Mouse (Mus musculus) testis, postnatal 14 days (tissue): ENCODE results near the gene Srgap2.
"Not testable (repeated sequence)": the region's sequence is repeated elsewhere in the genome, so short reads cannot be mapped to it uniquely, and the experiment has no call there.

Source experiments
- DNase-seq: peaks from one replicate; pipeline ENCODE4 v3.0.0; 2021; ENCODE audit warnings: low spot score

The Srgap2 gene

GRCm38 (mm10) chr1:131527281-131528080 is at the start of gene Srgap2, which contains the start of gene Fam72a:
Gene Srgap2 (minus strand): TSS chr1:131527352.
Gene Fam72a (plus strand): TSS chr1:131527903.
- DNase-seq, result peak; percentile 99

DNA sequence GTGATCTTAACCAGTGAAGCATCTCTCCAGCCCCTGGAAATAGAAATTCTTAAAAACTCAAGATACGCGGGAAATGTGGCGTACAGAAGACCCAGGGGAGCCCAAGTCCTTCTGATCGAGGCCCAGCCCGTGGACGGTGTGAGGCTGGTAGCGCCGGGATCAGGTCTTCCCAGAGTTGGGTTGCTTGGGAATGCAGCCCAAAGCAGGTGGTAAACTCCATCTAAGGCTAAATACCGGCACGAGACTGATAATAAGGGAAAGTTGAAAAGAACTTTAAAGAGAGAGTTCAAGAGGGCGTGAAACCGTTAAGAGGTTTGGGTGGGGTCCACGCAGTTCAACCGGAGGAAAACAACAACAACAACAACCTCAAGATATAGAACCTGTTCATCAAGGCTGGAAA is 46.6 kb upstream of the Srgap2 start:
- DNase-seq, result no peak

DNA sequence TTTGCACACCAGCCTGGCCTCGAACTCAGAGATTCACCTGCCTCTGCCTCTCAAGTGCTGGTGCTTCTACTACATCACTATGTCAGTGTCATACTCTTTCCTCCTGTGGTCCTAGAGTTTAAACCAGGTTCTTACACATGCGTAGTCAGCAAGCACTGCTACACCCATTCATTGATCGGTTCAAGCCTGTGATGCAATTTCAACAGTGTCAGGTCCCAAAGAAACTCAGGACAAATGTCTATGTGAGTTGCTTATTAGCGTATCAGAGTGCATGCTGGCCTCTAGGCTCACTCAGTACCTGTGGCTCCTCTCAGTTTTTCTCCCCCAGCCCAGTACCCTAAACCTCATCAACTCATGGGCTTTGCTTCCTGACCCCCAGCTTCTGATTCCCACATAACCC is 43.2 kb upstream of the Srgap2 start:
- DNase-seq, result no peak

DNA sequence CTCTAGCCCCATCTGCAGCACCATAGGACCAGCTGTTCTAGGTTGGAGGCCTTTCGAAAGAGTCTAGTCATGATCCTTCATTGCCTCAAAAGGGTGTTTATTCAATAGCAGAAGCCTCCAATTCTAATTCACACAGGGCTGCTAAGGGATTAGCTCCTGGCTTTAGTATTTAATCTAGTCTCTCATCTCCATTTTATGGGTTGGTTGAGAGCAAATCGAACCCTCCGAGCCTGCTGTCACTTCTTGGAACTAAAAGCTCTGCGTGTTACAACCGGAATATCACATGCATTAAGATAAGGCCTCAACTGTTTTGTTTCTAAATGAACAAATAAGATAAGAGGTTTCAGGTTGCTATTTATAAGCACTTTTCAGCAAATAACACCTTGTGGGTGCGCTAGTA is 42.6 kb upstream of the Srgap2 start:
- DNase-seq, result no peak

- not testable (repeated sequence) for DNase-seq
These were observed 38.9 kb upstream of the Srgap2 start for GRCm38 (mm10) chr1:131566056-131566455.

DNA sequence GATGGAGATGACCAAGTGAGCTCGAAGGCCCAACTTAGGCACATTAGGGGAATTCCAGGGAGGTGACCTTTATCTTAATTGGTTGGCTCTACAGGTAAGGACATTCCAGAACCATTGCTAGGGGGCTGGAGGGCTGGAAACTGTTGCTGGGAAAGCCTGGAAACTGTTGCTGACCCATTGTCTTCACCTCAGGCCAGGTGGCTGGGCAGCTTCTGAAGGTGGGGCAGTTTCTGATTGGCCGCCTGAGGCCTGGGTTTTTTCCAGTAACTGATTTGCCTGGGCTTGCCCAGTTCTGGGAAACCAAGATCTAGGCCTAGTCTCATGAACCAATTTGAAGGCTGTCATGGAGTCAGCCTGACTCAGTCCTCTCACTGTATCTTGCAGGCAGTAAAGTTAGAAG is 34.9 kb upstream of the Srgap2 start:
- no peak for DNase-seq

DNA sequence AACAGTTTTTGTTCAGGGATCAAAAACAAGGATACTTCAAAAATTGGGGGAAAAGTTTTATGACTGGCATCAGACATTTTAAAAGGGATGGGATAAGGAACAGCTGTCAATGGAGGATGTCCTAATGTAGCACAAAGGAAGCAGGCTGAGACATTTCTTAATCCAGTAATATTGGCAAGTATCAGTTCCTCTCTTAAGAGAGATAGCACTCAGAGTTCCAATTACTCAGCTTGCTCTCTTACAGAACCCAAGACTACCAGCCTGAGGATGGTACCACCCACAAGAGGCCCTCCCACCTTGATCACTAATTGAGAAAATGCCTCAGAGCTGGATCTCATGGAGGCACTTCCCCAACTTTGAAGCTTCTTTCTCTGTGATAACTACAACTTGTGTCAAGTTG is 33.3 kb upstream of the Srgap2 start:
- DNase-seq, result no peak

- DNase-seq, result peak; percentile 45
These were observed 28.1 kb upstream of the Srgap2 start for GRCm38 (mm10) chr1:131555042-131555812.

DNA sequence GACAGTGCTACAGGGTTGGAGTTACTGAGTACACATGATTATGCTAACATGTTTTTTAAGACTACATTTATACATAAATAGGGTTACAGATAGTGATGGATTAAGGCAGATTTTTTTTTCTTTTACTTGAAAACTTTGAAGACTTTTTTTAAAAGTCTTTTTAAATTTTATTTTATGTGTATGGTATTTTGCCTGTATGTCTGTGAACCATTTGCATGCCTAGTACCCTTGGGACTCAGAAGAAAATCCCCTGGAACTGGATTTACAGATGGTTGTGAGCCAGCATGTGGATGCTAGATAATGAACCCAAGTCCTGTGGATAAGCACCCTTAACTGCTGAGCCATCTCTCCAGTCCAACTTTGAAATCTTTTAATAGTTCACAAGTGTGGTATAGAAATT is 26.3 kb upstream of the Srgap2 start:
- no peak for DNase-seq

DNA sequence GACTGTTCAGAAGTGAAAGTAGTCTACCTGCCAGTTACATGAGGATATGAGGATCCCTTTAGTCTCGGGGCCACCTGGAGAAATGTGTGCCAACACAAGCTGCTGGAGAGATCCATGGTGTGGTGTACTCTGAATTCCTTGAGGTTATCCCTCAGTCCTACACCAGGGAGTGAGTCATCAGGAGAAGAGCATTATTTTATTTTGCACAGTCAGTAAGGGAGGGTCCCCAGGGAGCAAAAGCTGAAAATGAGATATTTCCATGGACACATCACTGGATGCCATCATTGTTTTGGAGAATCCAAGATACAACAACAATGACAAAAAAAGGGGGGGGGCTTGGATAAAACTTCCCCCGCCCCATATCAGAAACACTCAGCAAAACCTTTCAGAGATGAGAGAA is 24.8 kb upstream of the Srgap2 start:
- DNase-seq, result no peak

- DNase-seq, result no peak
These were observed 21.6 kb upstream of the Srgap2 start for GRCm38 (mm10) chr1:131548494-131549365.

DNA sequence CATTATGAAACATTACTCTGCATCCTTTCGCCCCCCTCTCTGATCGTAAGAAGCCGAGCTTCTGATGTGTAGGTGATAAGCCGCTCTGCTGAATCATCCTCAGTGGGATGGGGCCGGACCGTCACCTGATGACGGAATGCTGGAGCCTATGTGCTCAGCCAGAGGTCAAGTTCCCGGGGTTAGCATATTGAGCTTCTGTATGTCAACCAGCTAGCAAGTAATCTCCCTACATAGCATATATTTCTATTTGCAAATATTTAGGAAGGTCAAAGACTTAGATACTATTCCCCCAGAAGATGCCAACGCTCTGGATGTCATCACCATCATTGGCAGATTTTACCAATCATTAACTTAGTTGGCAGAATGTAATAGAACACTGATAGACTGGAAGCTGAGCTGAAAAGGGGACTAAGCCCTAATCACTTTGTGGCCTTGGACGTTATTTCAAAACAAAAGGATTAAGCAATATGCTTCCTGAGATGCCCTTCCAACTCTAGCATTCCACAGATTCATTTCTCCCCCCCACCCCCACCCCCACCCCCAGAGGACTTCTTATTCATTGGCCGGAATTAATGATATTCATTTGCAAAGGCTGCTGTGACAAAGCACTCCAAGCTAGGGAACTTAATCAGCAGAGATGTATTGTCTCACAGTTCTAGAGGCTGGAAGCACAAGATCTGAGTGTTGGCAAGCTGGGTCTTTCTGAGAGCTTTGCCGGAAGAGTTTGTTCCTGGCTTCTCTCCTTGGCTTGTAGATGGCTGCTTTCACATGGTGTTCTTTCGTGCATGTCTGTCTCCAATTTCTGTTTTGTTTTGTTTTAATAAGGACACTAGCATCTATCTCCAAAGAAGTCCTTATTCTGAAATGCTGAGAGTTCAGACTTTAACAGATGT is 19.9 kb upstream of the Srgap2 start:
- no peak for DNase-seq

DNA sequence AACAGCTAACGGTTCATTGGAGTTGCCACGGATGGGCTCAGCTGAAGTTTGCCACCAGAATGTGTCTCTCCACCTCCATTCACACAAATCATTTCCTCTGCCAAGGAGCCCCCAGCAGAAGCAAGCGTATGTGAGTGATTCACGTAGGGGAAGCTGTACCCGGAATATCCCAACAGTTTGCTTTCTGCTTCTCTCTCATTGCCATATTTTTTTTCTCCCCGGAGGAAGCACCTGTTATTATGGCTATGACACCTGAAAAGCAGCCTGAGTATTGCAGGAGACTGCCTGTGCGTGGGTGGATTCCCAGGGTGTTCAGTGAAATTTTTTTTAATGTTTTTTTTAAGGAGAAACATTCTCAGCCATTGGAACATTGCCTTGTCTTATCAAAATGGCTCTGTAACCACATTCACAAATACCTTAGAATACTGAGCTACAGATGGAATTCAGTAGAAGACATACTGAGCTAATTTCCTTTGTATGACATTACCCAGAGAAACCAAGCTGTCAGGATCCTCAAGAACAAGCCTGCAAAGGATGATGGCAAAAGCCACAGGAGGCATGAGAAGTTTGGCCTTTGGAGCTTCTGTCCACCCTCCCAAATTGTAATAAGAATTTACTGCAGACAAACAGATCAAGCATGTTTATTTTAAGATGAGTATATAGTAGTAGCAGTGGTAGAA is 16.9 kb upstream of the Srgap2 start:
- DNase-seq, result no peak

DNA sequence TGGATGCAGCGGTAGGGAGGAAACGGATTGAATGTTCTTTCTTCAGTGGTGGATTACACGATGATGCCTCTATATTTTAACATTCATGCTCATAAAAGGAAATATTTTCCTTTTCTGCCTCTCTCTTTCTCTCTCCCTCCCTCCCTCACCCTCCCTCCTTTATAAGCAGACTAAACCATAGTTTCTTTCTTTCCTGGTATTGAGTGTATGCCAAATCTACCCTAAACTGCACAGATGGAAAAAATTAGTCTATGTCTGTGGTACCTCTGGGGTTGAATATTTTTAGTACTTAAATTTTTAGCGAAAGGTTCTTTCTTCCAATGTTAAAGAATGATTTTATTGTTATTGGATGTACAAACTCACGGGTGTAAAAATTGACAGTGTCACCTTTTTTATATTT is 14.8 kb upstream of the Srgap2 start:
- no peak for DNase-seq

- DNase-seq, result no peak
These were observed 14.3 kb upstream of the Srgap2 start for GRCm38 (mm10) chr1:131541431-131541830.

GRCm38 (mm10) chr1:131540795-131541194 is 13.6 kb upstream of the Srgap2 start:
- no peak for DNase-seq

- no peak for DNase-seq
These were observed 12.6 kb upstream of the Srgap2 start for GRCm38 (mm10) chr1:131539771-131540170.

DNA sequence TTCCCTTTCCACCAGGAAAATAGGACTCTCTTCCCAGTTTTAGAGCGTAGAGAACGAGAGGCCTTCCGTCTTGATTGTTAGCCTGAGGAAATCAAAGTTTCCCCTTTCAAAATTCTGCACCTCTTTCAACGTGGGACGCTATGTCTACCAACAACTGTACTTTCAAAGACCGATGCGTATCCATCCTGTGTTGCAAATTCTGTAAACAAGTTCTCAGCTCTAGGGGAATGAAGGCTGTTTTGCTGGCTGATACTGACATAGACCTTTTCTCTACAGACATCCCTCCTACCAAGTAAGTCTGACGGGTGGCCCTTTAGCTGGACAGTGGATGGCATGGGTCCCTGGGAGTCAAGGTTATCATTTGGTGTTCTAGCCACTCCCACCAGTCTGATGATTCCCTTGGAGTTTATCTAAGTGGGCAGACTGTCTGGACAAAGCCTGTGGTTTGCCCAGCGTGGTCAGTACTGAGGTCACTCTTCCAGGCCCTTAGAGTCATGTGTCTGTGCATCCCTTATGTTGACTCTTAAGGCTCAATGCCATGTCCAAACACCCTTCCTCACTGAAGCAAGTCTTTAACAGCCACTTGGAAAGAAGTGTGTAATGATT is 1.5 kb upstream of the Srgap2 start:
- peak; percentile 15 for DNase-seq

- DNase-seq, result peak; percentile 79
These were observed 942 bp upstream of the Srgap2 start for GRCm38 (mm10) chr1:131528081-131528507.
